ENCODE assay signal across 9 mouse cellular contexts in genomic region chr1:162276011-162276410, GRCm38 (mm10).
DNase-seq lines count a peak whose midpoint lies in the region; ATAC-seq and TF ChIP-seq lines count a peak whose summit lies in the region.
"Had no signal": no experiment of that assay in that cellular context is flagged by ENCODE, and none has a peak within 500 bp of the region (broad histone marks: within the 10 kb centered on the region; RNA-seq: fewer than 3 reads in every experiment).

No protein-coding gene starts in this region.

- no peak overlapping the region for H3K9ac ChIP-seq in hindbrain, embryonic 16.5 days (ENCODE audit: low read depth, low read length)
- no peak overlapping the region for H3K9ac ChIP-seq in hindbrain, embryonic 12.5 days
- H3K9ac ChIP-seq: liver, embryonic 13.5 days had no signal

- H3K4me2 ChIP-seq in hindbrain, embryonic 16.5 days (ENCODE audit: low read length), result no peak overlapping the region
- no peak overlapping the region for H3K4me2 ChIP-seq in hindbrain, embryonic 12.5 days (replicated peaks)
- H3K4me2 ChIP-seq: liver, embryonic 13.5 days had no signal

- 96% methylated on average over 1 of the region's 1 CpGs for WGBS in hindbrain, embryonic 16.5 days
- 96% methylated on average over 1 of the region's 1 CpGs for WGBS in hindbrain, embryonic 12.5 days
- 79% methylated on average over 1 of the region's 1 CpGs for WGBS in bone marrow, adult 2 months

- H3K79me2 ChIP-seq in C2C12 (ENCODE audit: control insufficient read depth, insufficient read depth), result no peaks in the 10 kb centered on the region

- no peaks in the 10 kb centered on the region for H3K79me3 ChIP-seq in C2C12 (ENCODE audit: low read depth)

- no peaks in the 10 kb centered on the region for H3K27me3 ChIP-seq in hindbrain, embryonic 16.5 days (replicated peaks; ENCODE audit: control insufficient read depth, insufficient read depth, low read length)
- H3K27me3 ChIP-seq in hindbrain, embryonic 12.5 days, result no peaks in the 10 kb centered on the region
- no peaks in the 10 kb centered on the region for H3K27me3 ChIP-seq in C2C12 (ENCODE audit: control insufficient read depth, insufficient read depth, insufficient read length)
- H3K27me3 ChIP-seq: liver, embryonic 13.5 days had no signal

- H3K9me3 ChIP-seq in hindbrain, embryonic 16.5 days (ENCODE audit: control insufficient read depth, low read length), result no peaks in the 10 kb centered on the region
- H3K9me3 ChIP-seq in hindbrain, embryonic 12.5 days (replicated peaks), result no peaks in the 10 kb centered on the region
- H3K9me3 ChIP-seq: liver, embryonic 13.5 days had no signal

- no peaks in the 10 kb centered on the region for H3K4me1 ChIP-seq in hindbrain, embryonic 16.5 days (ENCODE audit: control insufficient read depth, insufficient read depth, low read depth, low read length)
- H3K4me1 ChIP-seq in hindbrain, embryonic 12.5 days, result no peaks in the 10 kb centered on the region
- no peaks in the 10 kb centered on the region for H3K4me1 ChIP-seq in bone marrow, adult 2 months (ENCODE audit: control insufficient read depth, insufficient read depth, low read length)
- H3K4me1 ChIP-seq: liver, embryonic 13.5 days had no signal

- no peak for TF ChIP-seq POLR2A in bone marrow, adult 2 months (IDR thresholded peaks at IDR 0.05; ENCODE audit: borderline replicate concordance, control insufficient read depth, low read depth, low read length)

- no peak overlapping the region for H3K27ac ChIP-seq in hindbrain, embryonic 16.5 days (ENCODE audit: low read depth, low read length)
- H3K27ac ChIP-seq in hindbrain, embryonic 12.5 days, result no peak overlapping the region
- H3K27ac ChIP-seq in bone marrow, adult 2 months (ENCODE audit: control insufficient read depth, insufficient read depth, low read depth, low read length, poor library complexity), result no peak overlapping the region
- H3K27ac ChIP-seq: liver, embryonic 13.5 days had no signal

- peak; percentile 65; the same call in 1 of the 2 replicates for ATAC-seq in hindbrain, embryonic 16.5 days
- no peak for ATAC-seq in hindbrain, embryonic 12.5 days (ENCODE audit: low FRiP score)

- peak; percentile 19 to 71 for DNase-seq in kidney, postnatal 36 days
- no peak for DNase-seq in layer of hippocampus, postnatal 36 days
- no peak for DNase-seq in cerebellum, postnatal 36 days
- no peak for DNase-seq in thymus, postnatal 25 days
- DNase-seq: liver, embryonic 13.5 days had no signal

- peak; percentile 28 for TF ChIP-seq CTCF in C2C12 (IDR thresholded peaks at IDR 0.05; ENCODE audit: control insufficient read depth, insufficient read depth, insufficient read length)
- TF ChIP-seq CTCF in bone marrow, adult 2 months (IDR thresholded peaks at IDR 0.05; ENCODE audit: control insufficient read depth, insufficient read depth, low read length), result peak; percentile 19; the same call in 1 of the 2 replicates

- no peak overlapping the region for H3ac ChIP-seq in C2C12 (ENCODE audit: control insufficient read depth, insufficient read length, low read depth)

- no peak overlapping the region for H3K4me3 ChIP-seq in hindbrain, embryonic 16.5 days (ENCODE audit: low read length)
- no peak overlapping the region for H3K4me3 ChIP-seq in hindbrain, embryonic 12.5 days
- no peak overlapping the region for H3K4me3 ChIP-seq in C2C12 (ENCODE audit: insufficient read depth, poor library complexity, severe bottlenecking)
- no peak overlapping the region for H3K4me3 ChIP-seq in bone marrow, adult 2 months (replicated peaks; ENCODE audit: control insufficient read depth, low read depth, low read length)
- H3K4me3 ChIP-seq: liver, embryonic 13.5 days had no signal

- H3K36me3 ChIP-seq in hindbrain, embryonic 16.5 days (ENCODE audit: control insufficient read depth, insufficient read depth, low read length), result no peaks in the 10 kb centered on the region
- H3K36me3 ChIP-seq in hindbrain, embryonic 12.5 days, result no peaks in the 10 kb centered on the region
- no peaks in the 10 kb centered on the region for H3K36me3 ChIP-seq in C2C12 (ENCODE audit: control insufficient read depth, insufficient read depth)
- H3K36me3 ChIP-seq: liver, embryonic 13.5 days had no signal

TF ChIP-seq in C2C12, 6 proteins besides CTCF, POLR2A, EP300 and RAD21:
- no peak for TF ChIP-seq MAX (IDR thresholded peaks at IDR 0.05)
- no peak for TF ChIP-seq MYOD1 (IDR thresholded peaks at IDR 0.05; ENCODE audit: control insufficient read depth, insufficient read length, low read depth)

Comparison
In these comparisons a context has a peak if more than half of its experiments do, and no peak if none do; other contexts are left out.
1. DNase-seq: peak in kidney, postnatal 36 days (2 of 2); none in layer of hippocampus, postnatal 36 days (0 of 2), cerebellum, postnatal 36 days (0 of 2) and thymus, postnatal 25 days (single experiment).